Mouse (Mus musculus) midbrain, postnatal 0 days (tissue): Measurements from ENCODE around the gene Pm20d1. TPM values are rescaled to one million over a fixed set of nuclear protein-coding genes. Genes with fewer than 3 reads are reported as not detected.

Experiments
- ATAC-seq: fragments of 200-750 bp; cut with Nextera tagmentation; 2 replicates; pipeline ENCODE4 v1.8.0; 2017; ENCODE audit warnings: moderate number of reproducible peaks, mild to moderate bottlenecking, moderate TSS enrichment, moderate library complexity; ENCODE audit not compliant: low FRiP score
- DNase-seq: peaks from one replicate; pipeline ENCODE4 v3.0.0-alpha.2; 2015; ENCODE audit warnings: low spot score
- H3K27ac ChIP-seq: fragments of 300-500 bp; sonication (generic); 2 replicates; pipeline ENCODE4 v1.5.1; 2014; ENCODE audit warnings: low read depth, mild to moderate bottlenecking, low read length, mixed read lengths
- H3K27me3 ChIP-seq: fragments of 300-500 bp; sonication (generic); 2 replicates; pipeline ENCODE4 v1.6.1; 2014; ENCODE audit warnings: low read length, control low read depth, mixed read lengths; ENCODE audit not compliant: insufficient read depth
- H3K36me3 ChIP-seq: fragments of 300-500 bp; sonication (generic); 2 replicates; pipeline ENCODE4 v1.6.1; 2014; ENCODE audit warnings: low read length, control low read depth, mixed read lengths; ENCODE audit not compliant: insufficient read depth
- H3K4me1 ChIP-seq: fragments of 300-500 bp; sonication (generic); 2 replicates; pipeline ENCODE4 v1.6.1; 2014; ENCODE audit warnings: mild to moderate bottlenecking, control low read depth, antibody characterized with exemption, low read length, mixed read lengths; ENCODE audit not compliant: insufficient read depth
- H3K4me2 ChIP-seq: fragments of 300-500 bp; sonication (generic); 2 replicates; pipeline ENCODE4 v1.6.1; 2014; ENCODE audit warnings: low read depth, mild to moderate bottlenecking, low read length, mixed read lengths; ENCODE audit not compliant: poor library complexity, severe bottlenecking
- H3K4me3 ChIP-seq: fragments of 300-500 bp; sonication (generic); 2 replicates; pipeline ENCODE4 v1.5.1; 2014; ENCODE audit warnings: low read depth, mild to moderate bottlenecking, low read length, moderate library complexity
- H3K9ac ChIP-seq: fragments of 300-500 bp; sonication (generic); replicated peaks from 2 replicates; pipeline ENCODE4 v1.6.1; 2014; ENCODE audit warnings: mild to moderate bottlenecking, low read length, moderate library complexity, mixed read lengths; ENCODE audit not compliant: poor library complexity, severe bottlenecking
- H3K9me3 ChIP-seq: fragments of 300-500 bp; sonication (generic); 2 replicates; pipeline ENCODE4 v1.6.1; 2016; ENCODE audit warnings: low read length, control low read depth
- CTCF ChIP-seq: IDR thresholded peaks from 2 replicates; pipeline ENCODE4 v1.5.1; 2016; ENCODE audit warnings: antibody characterized with exemption, mild to moderate bottlenecking
- WGBS: fragments of 180-500 bp; shearing (Covaris S2); extraction: QIAGEN DNeasy Blood & Tissue Kit; methylation state at CpG from one replicate; pipeline ENCODE4 v1.1.7; 2014; 5-methylcytosine and 5-hydroxymethylcytosine counted together
- polyA plus RNA-seq: library from polyadenylated mRNA; unstranded; fragments of >200 nt; fragmentation: Nextera tagmentation; extraction: Ambion mirVana; gene quantifications from 2 replicates; pipeline ENCODE4 v1.2.1, GENCODE M21; 2015
- total RNA-seq: library from RNA; depleted of rRNA; stranded (reverse); fragments of >200 nt; gene quantifications from 2 replicates; pipeline ENCODE4 v1.2.3, GENCODE M21; 2014

Gene Pm20d1
- total and polyA plus RNA-seq, 2 experiments from 2014 or later: 0.05 to 0.38 TPM

DNA sequence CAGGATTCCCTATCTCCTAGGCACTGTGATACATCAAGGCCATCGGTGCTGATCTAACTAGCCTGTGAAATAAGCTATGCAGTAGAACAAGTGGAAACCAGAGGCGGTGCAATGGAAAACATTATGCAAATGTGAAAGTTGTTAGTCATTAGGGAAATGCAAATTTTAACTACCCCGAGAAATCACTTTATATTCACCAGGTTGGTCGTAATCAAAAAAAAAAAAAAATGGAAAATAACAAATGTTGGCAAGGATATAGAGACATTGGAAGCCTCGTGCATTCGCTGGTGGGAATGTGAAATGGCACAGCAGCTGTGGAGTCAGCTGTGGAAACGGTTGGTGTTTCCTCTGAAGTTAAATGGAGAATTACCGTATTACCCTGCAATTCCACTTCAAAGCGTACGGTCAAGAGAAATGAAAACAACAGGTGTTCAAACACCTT, 23.7 kb downstream of the Pm20d1 start:
- WGBS: 75% methylated on average over 10 of the region's 10 CpGs

GRCm38 (mm10) chr1:131822292-131822691, 25.1 kb downstream of the Pm20d1 start:
- TF ChIP-seq CTCF: no peak
- Histone ChIP-seq H3K27ac (no peak overlapping the region), H3K9ac (no peak overlapping the region), H3K36me3 (no peaks in the 10 kb centered on the region), H3K27me3 (no peaks in the 10 kb centered on the region), H3K4me1 (peaks cover 4% of the 10 kb centered on the region; the same call in 1 of the 2 replicates), H3K9me3 (0 out of 2 replicates have a peak, but pooled peaks cover 3% of the 10 kb centered on the region), H3K4me2 (no peak overlapping the region), H3K4me3 (no peak overlapping the region)
- WGBS: 66% methylated on average over 8 of the region's 8 CpGs
- ATAC-seq (no peak), DNase-seq (no peak)

More for the DNA sequence above, 23.7 kb downstream of the Pm20d1 start:
- no peak for DNase-seq
- Histone ChIP-seq H3K9ac (no peak overlapping the region), H3K9me3 (0 out of 2 replicates have a peak, but pooled peaks cover 3% of the 10 kb centered on the region), H3K4me3 (no peak overlapping the region), H3K36me3 (no peaks in the 10 kb centered on the region), H3K27ac (no peak overlapping the region), H3K4me2 (no peak overlapping the region), H3K27me3 (no peaks in the 10 kb centered on the region), H3K4me1 (no peaks in the 10 kb centered on the region)
- no peak for TF ChIP-seq CTCF
- no peak for ATAC-seq

DNA sequence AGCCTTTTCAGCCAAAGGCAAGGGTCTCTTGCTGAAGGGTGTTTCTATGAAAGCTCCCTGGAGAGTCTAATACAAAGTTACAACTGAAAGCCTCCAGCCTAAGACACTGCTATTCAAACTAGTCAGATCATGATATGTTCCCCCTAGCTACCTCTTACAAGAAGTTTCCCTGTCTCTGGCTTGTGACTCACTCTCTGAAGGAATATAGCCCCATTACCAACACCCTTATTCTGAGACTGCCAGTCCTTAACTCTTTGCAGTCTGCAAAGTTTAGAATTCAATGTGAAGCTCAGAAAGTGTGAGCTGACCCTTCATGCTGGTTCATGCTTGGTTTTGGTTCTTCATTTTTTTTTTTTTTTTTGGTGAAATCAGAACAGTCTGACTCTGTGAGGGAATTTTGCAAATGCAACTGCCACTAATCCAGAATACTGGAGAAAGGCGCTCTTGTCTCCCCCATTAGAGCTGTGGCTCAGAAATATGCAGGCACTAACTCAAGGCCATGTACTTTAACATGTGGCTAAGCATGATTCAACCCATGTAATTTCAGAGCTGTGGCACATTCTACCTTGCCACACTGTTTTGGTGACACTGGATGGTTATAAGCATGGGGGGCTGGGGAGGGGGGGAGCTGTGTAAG, 25.8 kb downstream of the Pm20d1 start:
- Histone ChIP-seq H3K27ac (no peak overlapping the region), H3K9me3 (0 out of 2 replicates have a peak, but pooled peaks cover 3% of the 10 kb centered on the region), H3K36me3 (no peaks in the 10 kb centered on the region), H3K4me2 (no peak overlapping the region), H3K27me3 (no peaks in the 10 kb centered on the region), H3K9ac (no peak overlapping the region), H3K4me3 (no peak overlapping the region), H3K4me1 (peaks cover 5% of the 10 kb centered on the region; the same call in 1 of the 2 replicates)
- ATAC-seq: no peak
- WGBS: 86% methylated on average over 1 of the region's 1 CpGs
- no peak for TF ChIP-seq CTCF
- no peak for DNase-seq

- no peak overlapping the region for H3K4me2 ChIP-seq
- peaks cover 5% of the 10 kb centered on the region; the same call in 1 of the 2 replicates for H3K4me1 ChIP-seq
- WGBS: 76% methylated on average over 5 of the region's 5 CpGs
- no peak overlapping the region for H3K27ac ChIP-seq
- no peaks in the 10 kb centered on the region for H3K36me3 ChIP-seq
- ATAC-seq (no peak), DNase-seq (no peak)
- no peak overlapping the region for H3K4me3 ChIP-seq
- TF ChIP-seq CTCF: no peak
- no peak overlapping the region for H3K9ac ChIP-seq
- 0 out of 2 replicates have a peak, but pooled peaks cover 3% of the 10 kb centered on the region for H3K9me3 ChIP-seq
- H3K27me3 ChIP-seq: no peaks in the 10 kb centered on the region
Observed at GRCm38 (mm10) chr1:131823563-131823962, 26.4 kb downstream of the Pm20d1 start.

DNA sequence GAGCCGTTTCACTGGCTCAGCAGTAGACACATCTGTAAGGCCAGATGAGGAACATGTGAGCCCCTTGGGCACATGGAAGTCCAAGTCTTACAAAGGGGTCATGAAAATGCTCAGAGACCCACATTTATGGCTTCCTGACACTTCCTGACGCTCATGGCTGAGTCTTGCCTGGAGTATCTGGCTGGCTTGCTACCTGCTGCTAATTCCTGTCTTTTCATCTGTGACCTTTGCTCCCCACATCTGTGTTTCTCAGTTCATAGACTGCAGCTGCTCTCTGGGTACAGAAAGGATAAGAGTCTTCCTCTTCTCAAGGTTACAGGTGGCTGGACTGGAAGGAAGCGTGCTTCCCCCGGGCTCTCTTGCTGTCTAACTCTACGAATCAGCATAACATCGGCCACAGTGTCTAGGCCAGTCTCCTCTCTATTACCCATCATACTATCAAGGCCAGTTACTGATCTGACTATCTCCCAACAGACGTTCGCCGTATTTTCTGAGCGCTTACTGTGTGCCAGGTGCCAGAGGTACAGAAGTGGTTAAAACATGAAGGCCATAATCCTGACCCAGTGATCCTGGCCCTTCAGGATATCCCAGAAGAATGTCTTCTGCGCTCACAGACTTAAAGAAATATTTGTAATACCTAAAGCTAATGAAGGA, 27.5 kb downstream of the Pm20d1 start:
- Histone ChIP-seq H3K9ac (no peak overlapping the region), H3K27ac (no peak overlapping the region), H3K9me3 (no peaks in the 10 kb centered on the region), H3K4me1 (peaks cover 11% of the 10 kb centered on the region; the same call in 1 of the 2 replicates), H3K36me3 (no peaks in the 10 kb centered on the region), H3K4me3 (no peak overlapping the region), H3K4me2 (no peak overlapping the region), H3K27me3 (no peaks in the 10 kb centered on the region)
- 90% methylated on average over 11 of the region's 11 CpGs for WGBS
- no peak for TF ChIP-seq CTCF
- DNase-seq (no peak), ATAC-seq (no peak)

- ATAC-seq: peak; percentile 35
- Histone ChIP-seq H3K36me3 (0 out of 2 replicates have a peak, but pooled peaks cover 5% of the 10 kb centered on the region), H3K4me2 (peak within 1 kb of the TSS; percentile 86), H3K4me1 (peaks cover 22% of the 10 kb centered on the region; the same call in 1 of the 2 replicates), H3K27me3 (no peaks in the 10 kb centered on the region), H3K4me3 (peak within 1 kb of the TSS; percentile 73), H3K27ac (peak within 1 kb of the TSS; percentile 86), H3K9ac (peak within 1 kb of the TSS; percentile 86), H3K9me3 (no peaks in the 10 kb centered on the region)
- DNase-seq: no peak
- no peak for TF ChIP-seq CTCF
- 3% methylated on average over 25 of the region's 25 CpGs for WGBS
Observed at GRCm38 (mm10) chr1:131827207-131827786, 30.1 kb downstream of the Pm20d1 start, which contains the start of gene Slc41a1. TSS of gene Slc41a1 (plus strand) at chr1:131827493.
